Mouse (Mus musculus): ENCODE data around the gene Ap5s1. TPM values are rescaled to one million over a fixed set of nuclear protein-coding genes. Genes with fewer than 3 reads are reported as not detected.

Ap5s1 gene
- 19.5 TPM in 2 replicates for polyA plus RNA-seq (2015; fragmentation: Nextera tagmentation; extraction: Ambion mirVana)

DNA sequence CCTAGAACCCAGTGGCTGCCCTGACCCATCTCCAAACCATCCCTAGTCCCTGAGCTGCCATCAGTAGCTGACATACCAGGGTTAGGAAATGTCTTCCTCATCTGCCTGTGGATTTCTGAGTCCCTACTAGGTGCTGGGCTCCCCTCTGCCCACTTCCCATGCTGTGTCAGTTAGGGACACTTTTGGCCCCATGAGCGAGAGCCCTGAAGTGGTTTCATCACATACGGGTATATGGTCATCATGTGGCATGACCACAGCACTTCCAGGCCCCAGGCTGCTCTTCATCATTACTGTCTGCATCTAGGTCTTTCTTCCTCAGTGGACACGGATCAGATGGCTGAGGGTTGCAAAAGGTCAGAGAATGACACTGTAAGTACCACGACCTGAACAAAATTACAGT, at the start of gene Ap5s1:
Gene Ap5s1 (plus strand): TSS at position 301 of the 400 bp plus-strand sequence.
- Histone ChIP-seq H3K36me3 (replicated peaks; ENCODE audit: insufficient read depth, low read length) (peaks cover under 1% of the 10 kb centered on the region; the same call in 1 of the 2 replicates), H3K9ac (replicated peaks) (0 out of 2 replicates have a peak within 1 kb of the TSS, but pooled peaks have one; percentile 1), H3K4me3 (ENCODE audit: low read depth, low read length) (no peak within 1 kb of the TSS), H3K27me3 (ENCODE audit: insufficient read depth, low read length) (no peaks in the 10 kb centered on the region), H3K9me3 (ENCODE audit: low read length) (no peaks in the 10 kb centered on the region), H3K4me1 (ENCODE audit: insufficient read depth) (peaks cover 62% of the 10 kb centered on the region), H3K27ac (ENCODE audit: low read depth) (peak within 1 kb of the TSS; percentile 77), H3K4me2 (ENCODE audit: low read depth, low read length) (peak within 1 kb of the TSS; percentile 1; the same call in 1 of the 2 replicates)
- ATAC-seq (no peak), DNase-seq (peak; percentile 13)
- TF ChIP-seq CTCF (IDR thresholded peaks at IDR 0.05; ENCODE audit: low read depth): no peak
- no peak for TF ChIP-seq EP300 (IDR thresholded peaks at IDR 0.05; ENCODE audit: low read depth)
- 74% methylated on average over 4 of the region's 4 CpGs for WGBS (ENCODE audit: insufficient replicate concordance)

DNA sequence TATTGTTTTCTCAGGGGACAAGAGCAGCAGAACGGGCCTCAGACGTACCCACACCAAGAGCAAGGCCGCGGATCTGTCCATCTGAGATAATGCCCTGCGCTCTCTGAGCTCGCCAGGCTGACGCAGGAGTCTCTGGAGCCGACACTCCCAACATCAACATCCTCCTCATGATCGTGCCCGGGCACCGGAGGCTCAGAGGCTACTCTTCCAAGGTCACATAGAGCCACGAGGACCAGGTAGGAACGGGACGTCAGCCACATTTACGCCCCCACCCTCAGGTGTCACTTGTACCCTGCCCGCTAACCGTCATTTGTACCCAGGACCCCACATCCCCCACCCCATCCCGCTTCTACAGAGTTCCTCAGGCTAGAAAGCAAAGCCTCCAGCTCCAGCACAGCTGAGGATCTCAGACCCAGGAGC, 47.4 kb upstream of the Ap5s1 start:
- Histone ChIP-seq H3K36me3 (replicated peaks; ENCODE audit: insufficient read depth, low read length) (no peaks in the 10 kb centered on the region; the same call in none of the 2 replicates), H3K9ac (replicated peaks) (peak overlapping the region; percentile 75), H3K9me3 (ENCODE audit: low read length) (no peaks in the 10 kb centered on the region), H3K27ac (ENCODE audit: low read depth) (peak overlapping the region; percentile 85), H3K4me3 (ENCODE audit: low read depth, low read length) (peak overlapping the region; percentile 61), H3K4me1 (ENCODE audit: insufficient read depth) (peaks cover 24% of the 10 kb centered on the region), H3K4me2 (ENCODE audit: low read depth, low read length) (peak overlapping the region; percentile 93), H3K27me3 (ENCODE audit: insufficient read depth, low read length) (no peaks in the 10 kb centered on the region)
- TF ChIP-seq EP300 (IDR thresholded peaks at IDR 0.05; ENCODE audit: low read depth) (peak; percentile 39; the same call in 1 of the 2 replicates), CTCF (IDR thresholded peaks at IDR 0.05; ENCODE audit: low read depth) (no peak)
- ATAC-seq: peak; percentile 81
- DNase-seq: peak; percentile 73
- WGBS (ENCODE audit: insufficient replicate concordance): 0% methylated on average over 18 of the region's 18 CpGs

DNA sequence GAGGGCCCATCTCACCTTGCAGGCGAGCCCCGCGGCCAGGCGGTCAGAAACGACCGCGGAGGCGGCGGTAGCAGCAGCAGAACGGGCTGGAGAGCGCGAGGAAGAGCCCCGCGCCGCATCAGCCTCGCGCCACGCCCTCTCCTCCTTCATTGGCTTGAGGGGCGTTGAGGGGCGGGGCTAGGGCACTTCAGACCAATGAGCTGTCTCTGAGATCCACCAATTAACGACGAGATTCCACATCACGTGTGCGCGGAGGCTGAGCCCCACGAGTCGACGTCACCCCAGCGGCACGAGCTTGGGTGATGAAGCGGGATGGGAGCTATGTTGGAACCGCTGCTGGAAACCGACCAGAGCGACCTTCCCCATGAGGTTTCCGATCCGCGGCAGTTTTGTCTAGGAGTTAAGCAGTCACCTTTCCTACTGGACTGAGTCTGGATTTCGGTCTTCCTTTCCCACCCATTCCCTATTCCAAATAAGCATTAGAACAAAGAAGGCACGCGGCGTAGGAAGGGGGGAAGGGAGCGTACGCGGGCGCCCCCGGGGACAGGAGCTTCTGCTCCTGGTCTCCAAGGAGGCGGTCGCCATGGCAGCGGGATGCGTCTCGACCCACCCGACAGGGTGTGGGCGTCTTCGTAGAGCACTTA, 46.8 kb upstream of the Ap5s1 start, which contains the start of gene 1700037H04Rik:
Gene 1700037H04Rik (minus strand): TSS at position 144 of the 644 bp plus-strand sequence.
- H3K9ac ChIP-seq (replicated peaks): peak within 1 kb of the TSS; percentile 75
- no peaks in the 10 kb centered on the region for H3K27me3 ChIP-seq (ENCODE audit: insufficient read depth, low read length)
- no peaks in the 10 kb centered on the region; the same call in 1 of the 2 replicates for H3K36me3 ChIP-seq (replicated peaks; ENCODE audit: insufficient read depth, low read length)
- H3K4me3 ChIP-seq (ENCODE audit: low read depth, low read length): peak within 1 kb of the TSS; percentile 61
- peak within 1 kb of the TSS; percentile 85 for H3K27ac ChIP-seq (ENCODE audit: low read depth)
- DNase-seq (peak; percentile 98), ATAC-seq (peak; percentile 97)
- H3K4me2 ChIP-seq (ENCODE audit: low read depth, low read length): peak within 1 kb of the TSS; percentile 93
- no peaks in the 10 kb centered on the region for H3K9me3 ChIP-seq (ENCODE audit: low read length)
- under 1% methylated on average over 52 of the region's 54 CpGs for WGBS (ENCODE audit: insufficient replicate concordance)
- peaks cover 24% of the 10 kb centered on the region for H3K4me1 ChIP-seq (ENCODE audit: insufficient read depth)
- TF ChIP-seq CTCF (IDR thresholded peaks at IDR 0.05; ENCODE audit: low read depth): no peak
- no peak for TF ChIP-seq EP300 (IDR thresholded peaks at IDR 0.05; ENCODE audit: low read depth)

DNA sequence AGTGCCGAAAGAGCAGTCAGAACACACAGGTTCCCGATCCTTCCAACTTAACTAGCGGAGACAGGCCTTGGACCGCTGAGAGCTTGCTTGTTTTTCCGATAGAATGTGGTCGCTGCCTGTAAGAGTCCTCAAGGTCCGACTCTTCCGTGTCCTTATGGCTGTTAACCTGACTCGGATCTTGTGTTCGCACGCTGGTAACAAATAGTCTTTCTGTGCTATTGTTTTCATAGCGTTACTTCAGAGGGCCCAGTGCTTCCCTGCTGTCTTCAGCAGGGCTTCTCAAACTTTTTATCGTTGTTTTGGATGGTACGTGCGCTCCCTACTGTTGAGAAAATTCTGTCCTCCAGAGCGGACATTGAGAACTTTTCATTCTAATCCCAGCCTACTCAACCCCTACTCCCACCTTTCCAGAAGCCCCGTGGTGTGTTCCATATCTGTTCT, 46.2 kb upstream of the Ap5s1 start:
- H3K4me2 ChIP-seq (ENCODE audit: low read depth, low read length): peak overlapping the region; percentile 93
- peaks cover 24% of the 10 kb centered on the region for H3K4me1 ChIP-seq (ENCODE audit: insufficient read depth)
- WGBS (ENCODE audit: insufficient replicate concordance): 1% methylated on average over 17 of the region's 17 CpGs
- no peak for ATAC-seq
- no peaks in the 10 kb centered on the region for H3K36me3 ChIP-seq (replicated peaks; ENCODE audit: insufficient read depth, low read length)
- peak; percentile 51 for TF ChIP-seq CTCF (IDR thresholded peaks at IDR 0.05; ENCODE audit: low read depth)
- TF ChIP-seq EP300 (IDR thresholded peaks at IDR 0.05; ENCODE audit: low read depth): no peak
- DNase-seq: no peak
- no peaks in the 10 kb centered on the region for H3K27me3 ChIP-seq (ENCODE audit: insufficient read depth, low read length)
- H3K4me3 ChIP-seq (ENCODE audit: low read depth, low read length): peak overlapping the region; percentile 61
- H3K9ac ChIP-seq (replicated peaks): peak overlapping the region; percentile 58
- H3K27ac ChIP-seq (ENCODE audit: low read depth): peak overlapping the region; percentile 79
- H3K9me3 ChIP-seq (ENCODE audit: low read length): no peaks in the 10 kb centered on the region

DNA sequence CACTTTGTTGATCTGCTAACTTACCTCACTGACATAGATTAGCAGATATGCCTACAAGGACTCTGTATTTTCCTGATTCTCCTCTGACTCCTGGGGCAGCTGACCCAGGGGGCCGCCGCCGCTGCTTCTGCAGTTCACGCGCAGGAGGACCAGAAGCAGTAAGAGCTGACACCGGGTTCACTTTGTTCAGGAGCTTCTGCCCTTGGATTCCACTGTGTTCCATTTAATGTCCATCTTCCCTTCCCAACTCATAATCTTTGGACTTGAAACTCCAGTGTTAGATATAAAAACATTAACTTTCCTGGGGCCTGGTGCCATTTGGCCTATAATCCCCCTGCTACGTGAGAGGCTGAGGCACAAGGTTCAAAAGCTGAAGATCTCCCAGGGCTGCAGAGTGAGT, 43.0 kb upstream of the Ap5s1 start:
- Histone ChIP-seq H3K4me1 (ENCODE audit: insufficient read depth) (peaks cover 12% of the 10 kb centered on the region), H3K9me3 (ENCODE audit: low read length) (peaks cover 4% of the 10 kb centered on the region; the same call in 1 of the 2 replicates), H3K9ac (replicated peaks) (no peak overlapping the region), H3K4me2 (ENCODE audit: low read depth, low read length) (no peak overlapping the region), H3K4me3 (ENCODE audit: low read depth, low read length) (no peak overlapping the region), H3K27ac (ENCODE audit: low read depth) (no peak overlapping the region), H3K36me3 (replicated peaks; ENCODE audit: insufficient read depth, low read length) (no peaks in the 10 kb centered on the region), H3K27me3 (ENCODE audit: insufficient read depth, low read length) (0 out of 2 replicates have a peak, but pooled peaks cover 4% of the 10 kb centered on the region)
- WGBS (ENCODE audit: insufficient replicate concordance): 85% methylated on average over 7 of the region's 7 CpGs
- DNase-seq (no peak), ATAC-seq (no peak)
- TF ChIP-seq EP300 (IDR thresholded peaks at IDR 0.05; ENCODE audit: low read depth): no peak
- no peak for TF ChIP-seq CTCF (IDR thresholded peaks at IDR 0.05; ENCODE audit: low read depth)

DNA sequence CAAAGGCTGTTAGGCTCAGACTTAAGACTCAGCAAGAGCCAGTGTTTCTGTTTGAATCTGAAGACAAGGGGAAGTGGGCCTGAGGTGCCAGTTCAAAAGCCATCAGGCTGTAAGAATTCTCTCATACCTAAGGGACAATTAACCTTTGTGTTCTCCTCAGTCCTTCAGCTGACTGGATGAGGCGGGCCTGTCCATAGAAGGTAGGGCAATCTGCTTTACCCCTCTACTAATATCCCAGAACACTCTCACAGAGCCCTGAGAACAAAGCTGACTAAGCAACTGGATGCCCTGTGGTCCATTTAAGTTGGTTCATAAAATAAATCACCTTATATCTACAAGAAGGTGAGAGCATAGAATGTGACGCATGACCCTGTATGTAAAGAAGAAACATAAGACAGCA, 40.7 kb upstream of the Ap5s1 start:
- DNase-seq (no peak), ATAC-seq (no peak)
- WGBS (ENCODE audit: insufficient replicate concordance): 83% methylated on average over 2 of the region's 2 CpGs
- Histone ChIP-seq H3K27ac (ENCODE audit: low read depth) (no peak overlapping the region), H3K36me3 (replicated peaks; ENCODE audit: insufficient read depth, low read length) (no peaks in the 10 kb centered on the region), H3K9ac (replicated peaks) (no peak overlapping the region), H3K9me3 (ENCODE audit: low read length) (peaks cover 4% of the 10 kb centered on the region; the same call in 1 of the 2 replicates), H3K4me3 (ENCODE audit: low read depth, low read length) (no peak overlapping the region), H3K27me3 (ENCODE audit: insufficient read depth, low read length) (peaks cover 21% of the 10 kb centered on the region), H3K4me2 (ENCODE audit: low read depth, low read length) (no peak overlapping the region), H3K4me1 (ENCODE audit: insufficient read depth) (peaks cover 5% of the 10 kb centered on the region)
- TF ChIP-seq CTCF (IDR thresholded peaks at IDR 0.05; ENCODE audit: low read depth): no peak
- no peak for TF ChIP-seq EP300 (IDR thresholded peaks at IDR 0.05; ENCODE audit: low read depth)

Data from liver, postnatal 0 days (tissue).